Mouse (Mus musculus) layer of hippocampus, postnatal 36 days (tissue): Measurements from ENCODE around the gene Aacs. TPM values are rescaled to one million over a fixed set of nuclear protein-coding genes. Genes with fewer than 3 reads are reported as not detected.

Experiments used
- DNase-seq, 2 experiments: peaks; one replicate each; pipeline ENCODE4 v3.0.0; 2022
- microRNA-seq, 2 experiments: library from miRNA; unstranded; fragments of <30 nt; microRNA quantifications; one replicate each; pipeline ENCODE4 v1.2.0; 2021
- total RNA-seq, 2 experiments: library from RNA; stranded (reverse); gene quantifications; 2 replicates each; pipeline ENCODE4 v1.2.3; 2021

The Aacs gene
- total RNA-seq, 2 experiments from 2014 or later, result 53.9 to 56.1 TPM

- DNase-seq, result peak; percentile 62 to 71
These were observed 59.2 kb downstream of the Aacs start for GRCm38 (mm10) chr5:125534611-125535324.

- DNase-seq, result no peak
These were observed 69.5 kb downstream of the Aacs start for GRCm38 (mm10) chr5:125545090-125545489.

DNA sequence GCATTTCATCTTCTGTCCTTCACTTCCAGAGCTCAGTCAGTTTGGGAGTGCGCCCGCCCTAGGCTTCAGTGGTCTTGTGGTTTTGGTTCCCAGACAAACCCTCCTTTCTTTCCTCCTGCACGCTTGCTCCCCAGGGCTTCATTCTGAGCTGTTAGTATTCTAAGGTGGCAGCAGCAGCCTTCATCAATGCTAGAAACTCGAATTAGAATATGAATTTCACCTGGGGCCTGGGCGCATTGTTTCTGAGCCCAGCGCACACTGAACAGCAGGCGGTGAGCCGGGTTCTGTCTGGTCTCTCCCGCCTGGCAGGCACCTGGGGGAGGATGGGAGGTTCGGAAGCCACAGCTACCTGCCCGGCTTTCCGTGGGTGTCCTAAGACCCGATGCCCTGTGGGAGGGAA, 70.7 kb downstream of the Aacs start:
- no peak for DNase-seq

DNA sequence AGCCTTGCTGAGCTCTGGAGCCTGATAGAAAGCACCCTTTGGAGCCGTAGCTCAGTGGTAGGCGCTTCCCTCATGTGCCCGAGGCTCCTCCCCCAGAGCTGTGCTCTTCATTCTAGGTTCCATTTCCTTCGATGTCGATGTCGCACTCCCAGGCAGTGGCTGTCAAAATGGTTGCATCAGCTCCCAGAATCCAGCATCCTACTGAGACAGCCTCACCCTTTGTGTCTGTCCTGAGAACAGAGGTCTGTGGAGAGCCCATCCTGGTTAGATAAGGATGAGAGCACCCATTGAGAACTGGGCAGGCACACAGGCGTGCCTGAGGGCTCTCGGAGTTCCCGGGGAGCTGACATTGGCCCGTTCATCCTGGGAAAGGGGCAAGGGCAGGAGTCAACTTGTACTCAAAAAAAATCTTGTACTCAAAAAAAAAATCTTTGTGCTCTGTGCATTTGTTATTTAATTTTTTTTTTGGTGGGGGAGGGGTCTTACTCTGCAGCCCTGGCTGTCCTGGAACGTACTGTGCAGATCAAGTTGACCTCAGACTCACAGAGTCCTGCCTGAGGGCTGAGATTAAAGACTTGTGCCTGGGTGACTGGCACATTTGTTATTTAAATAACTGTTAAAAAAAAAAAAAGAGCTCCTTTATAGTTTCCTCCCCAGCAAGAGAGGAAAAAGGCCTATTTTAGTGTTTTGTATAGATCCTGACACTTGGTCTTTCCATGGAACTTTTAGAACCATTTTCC, 74.3 kb downstream of the Aacs start:
- DNase-seq, result no peak

DNA sequence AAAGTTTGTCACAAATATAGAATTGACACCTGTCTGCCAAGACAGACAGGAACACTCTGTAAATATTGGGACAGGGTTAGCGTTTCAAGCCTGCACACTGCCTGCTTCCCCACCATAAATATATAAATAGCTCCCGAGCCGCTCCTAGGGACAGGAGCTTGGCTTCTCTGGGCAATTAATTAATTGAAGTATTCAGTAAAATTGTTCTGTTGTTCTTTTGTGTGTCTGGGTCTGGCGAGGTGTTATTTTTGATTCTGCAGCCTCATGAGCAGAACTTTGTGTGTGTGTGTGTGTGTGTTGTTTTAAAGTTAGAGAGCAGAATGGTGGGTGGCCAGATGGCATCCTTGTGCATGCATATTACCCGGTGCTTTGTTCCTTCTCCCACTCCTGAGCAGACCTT, 80.1 kb downstream of the Aacs start:
- no peak for DNase-seq

GRCm38 (mm10) chr5:125563492-125563891, 87.9 kb downstream of the Aacs start:
- no peak for DNase-seq

DNA sequence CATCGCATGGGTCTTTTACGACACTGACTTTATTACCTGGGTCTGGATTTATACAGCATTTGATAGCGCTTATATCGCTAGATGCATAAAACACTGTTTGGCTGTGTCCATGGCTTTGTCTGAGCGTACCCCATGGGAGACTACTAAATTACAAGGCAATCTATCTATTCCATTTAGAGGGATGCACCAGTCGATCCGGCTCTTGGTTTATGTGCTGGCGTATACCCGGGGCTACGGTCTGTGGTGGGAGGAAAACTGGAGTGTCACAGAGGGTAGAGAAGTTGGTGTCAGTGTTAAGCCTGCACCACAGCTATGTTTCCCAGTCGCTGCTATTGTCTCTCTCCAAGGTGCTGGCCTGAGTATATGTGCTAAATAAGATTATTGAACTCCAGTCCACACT, 90.1 kb downstream of the Aacs start:
- no peak for DNase-seq

Small RNAs within 50 kb of the gene (microRNA-seq; reads per million reads assigned to microRNA genes)
- 0 reads per million in 2 experiments for gene Gm27551

Other genes starting within 250 kb of the Aacs start
- gene Scarb1, start 134.7 kb upstream of the Aacs start, total RNA-seq, result 10 to 100 TPM; 32.1 to 32.8 TPM
- gene Gm10382, start 86.5 kb upstream of the Aacs start, total RNA-seq, result not detected
- 100 to 1,000 TPM; 766 to 814 TPM for gene Ubc, start 85.6 kb upstream of the Aacs start, total RNA-seq
- gene Dhx37, start 41.7 kb upstream of the Aacs start, total RNA-seq, result 10 to 100 TPM; 12.2 to 12.7 TPM
- 100 to 1,000 TPM; 105 to 106 TPM for gene Bri3bp, start 34.2 kb upstream of the Aacs start, total RNA-seq
- 100 to 1,000 TPM; 114 to 131 TPM for gene Tmem132b, start 56.0 kb downstream of the Aacs start, total RNA-seq